Mouse (Mus musculus) kidney, postnatal 36 days (tissue): ENCODE measurements around the gene Panx3.

Source experiments
- DNase-seq, 2 experiments: peaks; one replicate each; pipeline ENCODE4 v3.0.0; 2021 to 2022; ENCODE audit warnings: mixed read lengths in 2 of 2

The Panx3 gene

DNA sequence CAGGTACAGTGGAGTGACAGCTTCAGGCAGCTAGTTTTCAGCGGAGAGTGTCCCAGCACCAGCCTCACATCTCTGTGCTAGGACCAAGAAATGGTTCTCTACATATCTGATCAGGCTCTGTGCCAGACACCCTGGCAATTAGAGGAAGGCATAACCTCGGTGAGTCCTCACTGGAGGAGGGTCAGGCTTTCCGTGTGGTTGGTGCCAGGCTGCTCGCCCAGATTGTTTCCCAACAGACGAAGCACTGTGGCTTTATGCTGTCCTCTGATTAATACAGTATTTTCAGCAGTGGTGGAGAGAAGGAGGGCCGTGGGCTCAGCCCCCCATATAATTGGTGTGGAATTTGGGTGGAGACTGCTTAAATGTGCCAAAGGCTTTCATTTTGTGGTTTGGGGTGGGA is at the start of gene Panx3:
Gene Panx3 (minus strand): TSS at position 121 of the 400 bp plus-strand sequence.
- no peak for DNase-seq

DNA sequence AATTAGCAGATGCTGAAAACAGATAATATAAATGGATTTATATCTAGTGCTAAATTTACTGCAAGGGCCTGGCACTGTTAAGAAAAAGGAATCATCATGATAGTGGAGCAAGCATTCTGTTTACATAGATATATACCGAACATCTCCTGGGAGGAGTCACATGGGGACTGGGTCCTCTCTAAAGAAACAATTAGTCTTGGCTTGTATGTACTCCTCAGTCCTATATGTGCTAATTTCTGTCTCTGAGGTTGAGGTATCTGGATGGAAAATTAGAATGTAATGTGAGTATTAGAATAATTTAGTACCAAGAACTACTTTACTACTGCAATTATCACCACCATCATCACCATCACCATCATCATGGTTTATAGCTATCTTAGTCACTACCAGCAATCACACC is 47.1 kb upstream of the Panx3 start, which contains the start of gene Olfr160:
Gene Olfr160 (minus strand): TSS at position 101 of the 400 bp plus-strand sequence.
- no peak for DNase-seq

- peak; percentile 4 to 27 for DNase-seq
Measured at GRCm38 (mm10) chr9:37689970-37690686, 21.1 kb upstream of the Panx3 start.

DNA sequence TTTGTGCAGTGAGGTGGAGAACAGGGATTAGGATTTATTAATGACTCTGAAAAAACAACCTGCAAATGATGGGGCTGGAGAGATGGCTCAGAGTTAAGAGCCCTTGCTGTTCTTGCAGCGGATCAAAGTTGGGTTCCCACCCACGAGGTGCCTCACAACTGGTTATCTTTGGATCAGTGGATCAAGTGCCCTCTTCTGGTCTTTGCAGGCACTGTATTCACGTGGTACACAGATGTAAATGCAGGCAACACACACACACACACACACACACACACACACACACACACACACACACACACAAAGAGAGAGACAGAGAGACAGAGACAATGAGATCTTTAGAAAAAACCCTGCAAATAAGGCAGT is 18.9 kb upstream of the Panx3 start:
- peak in 1 of 2 experiments; percentile 1 for DNase-seq

DNA sequence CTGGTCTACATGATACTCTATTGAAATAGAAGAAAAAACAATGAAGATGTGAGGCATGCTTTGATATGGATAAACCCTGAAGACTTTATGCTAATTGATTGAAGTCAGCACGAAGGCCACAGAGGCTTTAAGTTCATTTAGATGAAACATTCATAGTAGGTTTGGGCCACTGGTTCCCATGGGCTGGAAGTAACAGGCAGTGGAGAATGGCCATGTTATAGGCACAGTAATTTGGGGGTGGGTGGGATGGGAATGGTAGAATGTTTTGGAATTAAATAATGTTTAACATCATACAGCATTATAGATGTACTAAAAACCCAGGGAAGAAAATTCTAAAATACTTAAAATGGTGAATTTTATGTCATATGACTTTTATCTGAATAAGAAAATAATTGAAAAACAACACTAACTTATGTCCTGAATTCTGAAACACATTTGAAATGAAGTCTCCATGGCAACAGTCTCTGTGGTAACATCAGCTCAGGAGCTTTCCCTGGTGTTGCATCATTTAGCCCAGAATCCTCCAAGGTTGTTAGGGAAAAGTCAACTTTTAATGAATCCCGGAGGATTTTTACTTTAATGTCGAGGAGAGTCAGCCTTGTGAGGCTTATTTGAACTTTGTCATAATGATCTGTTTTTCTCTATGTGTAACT is 18.4 kb upstream of the Panx3 start:
- no peak for DNase-seq

DNA sequence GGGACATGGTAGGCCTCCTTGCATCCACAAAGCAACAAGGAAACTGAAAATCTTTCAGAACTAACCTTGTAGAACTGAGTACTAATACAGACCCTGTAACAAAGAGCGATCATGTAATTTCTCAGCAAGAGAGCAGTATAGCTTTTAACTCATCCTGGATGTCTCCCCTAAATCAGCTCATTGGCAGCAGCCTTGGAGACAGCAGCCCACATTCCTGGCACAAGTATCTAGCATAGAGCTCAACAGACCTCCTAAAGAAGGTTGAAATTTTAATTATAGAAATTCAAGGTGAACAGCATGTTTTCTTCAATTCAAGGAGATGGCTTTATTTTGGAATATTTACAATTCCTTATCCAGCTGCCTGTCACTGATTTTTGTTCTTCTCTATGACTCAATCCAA is 12.1 kb upstream of the Panx3 start:
- no peak for DNase-seq

DNA sequence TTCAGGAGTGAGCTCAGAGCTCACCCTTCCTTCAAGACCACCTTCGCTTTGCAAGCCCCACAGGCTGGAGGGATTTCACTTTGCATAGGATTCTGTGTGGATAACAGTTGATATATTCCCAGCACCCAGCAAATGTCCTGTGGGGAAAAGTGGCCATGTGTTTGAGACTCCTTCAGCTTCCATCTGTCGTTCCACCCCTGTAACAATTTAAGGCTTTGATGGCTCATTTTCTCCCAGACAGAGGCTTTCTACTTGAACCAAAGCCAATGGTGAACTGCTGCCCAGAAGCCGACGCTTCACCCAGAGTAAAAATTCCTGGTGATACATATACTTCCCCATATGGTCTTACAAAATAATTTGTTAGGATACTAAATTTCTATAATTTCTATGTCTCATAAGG is 6.3 kb upstream of the Panx3 start:
- DNase-seq, result no peak

GRCm38 (mm10) chr9:37670261-37670660 is 1.2 kb upstream of the Panx3 start:
- DNase-seq, result no peak

DNA sequence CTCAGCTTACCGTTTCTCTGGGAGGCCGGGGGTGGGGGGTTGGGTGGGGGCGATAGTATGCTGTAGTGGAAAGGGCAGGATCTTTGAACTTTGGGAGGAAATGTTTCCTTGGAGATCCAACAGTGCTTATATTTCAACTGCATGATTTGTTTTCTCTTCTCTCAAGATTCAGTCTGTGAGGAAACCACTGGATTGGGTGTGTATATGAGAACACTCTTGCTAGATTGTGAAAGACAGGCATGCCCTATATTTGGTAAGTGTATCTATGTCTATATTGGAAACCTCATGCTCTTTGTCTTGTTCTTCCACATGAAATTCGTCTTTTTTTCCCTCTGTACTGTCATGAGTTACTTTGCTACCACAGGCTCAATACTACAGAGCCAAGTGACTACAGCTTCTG is 643 bp upstream of the Panx3 start:
- DNase-seq, result no peak

DNA sequence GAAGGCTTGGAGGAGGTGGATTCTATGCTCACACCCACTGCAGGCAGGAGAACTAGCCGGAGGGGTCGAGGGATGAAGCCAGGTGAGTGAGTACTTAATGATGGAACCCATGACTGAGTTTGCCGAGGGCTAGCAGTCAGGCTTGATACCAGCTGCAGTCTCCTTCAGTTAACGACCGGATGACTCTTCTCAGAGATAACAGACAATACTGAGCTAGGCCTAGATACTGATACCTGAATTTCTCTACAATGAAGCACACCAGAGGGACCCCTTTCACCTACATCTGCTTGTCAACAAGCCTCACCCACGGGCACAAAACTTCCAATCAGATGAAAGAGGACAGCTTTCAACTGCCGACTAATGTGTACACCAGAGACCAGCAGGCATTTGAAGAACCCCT is 3.0 kb downstream of the Panx3 start:
- DNase-seq, result no peak

GRCm38 (mm10) chr9:37664604-37665003 is 4.4 kb downstream of the Panx3 start:
- DNase-seq, result no peak

- DNase-seq, result no peak
Measured at GRCm38 (mm10) chr9:37663210-37663609, 5.8 kb downstream of the Panx3 start.

- no peak for DNase-seq
Measured at GRCm38 (mm10) chr9:37659413-37659812, 9.6 kb downstream of the Panx3 start.

GRCm38 (mm10) chr9:37656931-37657481 is 12.0 kb downstream of the Panx3 start, which contains the start of gene Tbrg1:
Gene Tbrg1, minus strand, starts transcription at chr9:37657312.
- DNase-seq, result peak; percentile 91

DNA sequence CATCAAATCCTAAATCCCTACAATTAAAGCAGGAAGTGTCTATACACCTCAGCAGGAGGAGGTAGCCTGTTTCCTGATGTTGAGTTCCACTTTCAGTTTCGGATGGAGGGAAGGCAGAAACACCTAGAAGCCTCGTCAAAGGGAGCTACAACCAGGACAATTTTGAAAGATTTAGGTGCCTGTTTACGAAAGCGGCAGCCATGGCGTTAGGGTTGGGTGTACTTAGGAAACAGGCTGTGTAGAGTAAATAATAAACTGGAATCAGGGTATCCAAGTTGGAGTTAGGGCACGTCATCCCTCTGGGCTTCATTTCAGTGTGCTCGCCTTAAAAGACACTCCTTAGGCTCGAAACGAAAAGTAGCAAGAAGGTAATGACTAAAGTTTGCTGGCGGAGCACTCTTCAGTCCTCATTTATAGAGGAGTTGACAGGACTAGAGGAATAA is 12.6 kb downstream of the Panx3 start:
- peak; percentile 13 to 21 for DNase-seq

DNA sequence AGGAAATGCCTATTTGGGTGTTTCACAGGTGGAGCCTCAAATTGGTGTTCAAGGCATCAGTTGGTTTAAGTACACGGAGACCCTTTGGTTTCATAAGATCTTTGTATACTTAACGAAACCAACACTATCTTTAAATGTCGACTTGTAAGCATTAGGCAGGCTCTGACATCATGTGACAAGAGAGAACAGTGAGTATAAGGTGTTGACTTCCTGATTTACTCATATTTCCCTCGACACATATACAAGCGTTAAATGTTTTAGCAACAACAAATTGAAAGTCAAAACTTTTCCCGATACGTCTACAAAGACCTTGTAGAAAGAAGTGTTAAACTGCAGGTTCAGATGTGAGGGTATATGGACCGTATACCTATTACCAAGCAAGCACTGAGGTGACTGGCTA is 13.1 kb downstream of the Panx3 start:
- DNase-seq, result no peak

DNA sequence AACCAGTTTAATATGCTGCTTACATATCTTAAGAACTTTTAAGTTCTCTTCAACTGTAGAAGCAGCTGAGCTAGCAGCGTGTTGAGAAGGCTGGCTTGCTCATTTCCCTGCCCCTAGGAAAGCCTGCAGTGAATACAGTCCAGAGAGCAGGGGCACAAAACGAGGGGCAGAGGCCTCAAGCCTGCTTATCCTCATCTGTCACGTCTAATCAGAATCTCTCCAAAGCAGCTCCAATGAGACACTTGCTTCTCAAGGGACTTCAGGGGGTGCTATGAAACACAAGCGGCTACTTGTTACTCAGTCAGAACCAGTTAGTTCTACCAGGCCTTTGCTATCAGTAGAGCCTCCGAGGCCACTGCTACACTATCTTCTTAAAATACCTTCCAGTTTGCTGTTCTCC is 15.2 kb downstream of the Panx3 start:
- no peak for DNase-seq

DNA sequence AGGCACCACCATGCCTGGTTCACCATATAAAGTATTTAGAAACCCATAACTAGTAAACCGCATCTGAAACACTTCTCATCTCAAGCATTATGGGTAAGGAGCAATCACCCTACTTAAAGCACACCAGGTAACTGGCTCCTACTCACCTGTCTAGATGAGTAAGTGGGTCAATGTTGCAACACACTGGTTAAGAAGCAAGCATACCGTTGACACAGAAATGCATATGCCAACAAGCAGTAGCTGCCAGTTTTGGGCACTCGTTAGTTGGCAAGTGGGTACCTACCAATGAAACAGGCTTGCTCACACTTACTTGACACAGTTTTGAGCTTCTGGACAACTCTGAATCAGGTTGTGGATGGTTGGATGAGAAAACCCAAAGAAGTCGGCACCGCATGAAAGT is 18.4 kb downstream of the Panx3 start:
- DNase-seq, result no peak

GRCm38 (mm10) chr9:37646246-37646645 is 22.8 kb downstream of the Panx3 start:
- no peak for DNase-seq

DNA sequence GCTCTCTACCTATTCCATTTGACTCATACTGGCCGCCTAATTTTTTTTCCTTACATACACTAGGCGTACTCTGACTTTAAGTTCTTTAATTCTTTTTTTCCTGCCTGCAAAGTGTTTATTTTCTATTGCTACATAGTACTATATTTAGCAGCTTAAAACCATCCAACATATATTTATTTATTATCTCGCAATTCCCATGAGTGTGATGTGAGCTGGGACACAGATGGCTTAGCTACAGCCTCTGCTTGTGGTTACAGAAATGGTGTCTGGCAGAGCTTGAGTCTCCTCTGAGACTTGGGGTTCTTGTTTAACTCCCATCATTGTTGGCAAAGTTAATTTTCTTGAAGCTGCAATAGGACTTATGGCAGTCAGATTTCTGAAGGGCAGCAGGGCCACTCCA is 30.3 kb downstream of the Panx3 start:
- DNase-seq, result no peak

- no peak for DNase-seq
Measured at GRCm38 (mm10) chr9:37636800-37637542, 32.1 kb downstream of the Panx3 start.

DNA sequence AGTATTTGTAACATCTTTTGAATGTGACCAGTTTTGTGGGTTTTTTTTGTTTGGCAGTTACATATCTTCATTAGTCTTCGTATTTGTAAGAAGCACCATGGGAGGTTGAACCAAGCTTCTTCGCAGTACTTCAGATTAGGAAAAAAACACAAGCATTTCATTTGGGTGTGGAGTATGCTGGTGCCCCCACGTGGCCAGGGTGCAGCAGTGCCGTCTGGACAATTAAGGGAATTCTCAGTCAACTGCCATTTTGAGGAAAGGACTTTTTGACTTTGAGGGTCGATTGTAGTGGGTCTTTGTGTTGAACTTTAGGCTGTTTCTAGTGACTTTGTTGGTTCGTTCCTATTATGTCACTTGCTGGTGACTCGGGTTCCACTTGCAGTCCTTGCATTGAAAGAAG is 32.7 kb downstream of the Panx3 start:
- peak; percentile 23 to 74 for DNase-seq

- no peak for DNase-seq
Measured at GRCm38 (mm10) chr9:37634269-37634668, 34.8 kb downstream of the Panx3 start.
